Mouse (Mus musculus): ENCODE results near the gene Adamts5.

- TF ChIP-seq CTCF (IDR thresholded peaks at IDR 0.05; ENCODE audit: control insufficient read depth, insufficient read depth, low read length) (no peak), POLR2A (IDR thresholded peaks at IDR 0.05; ENCODE audit: borderline replicate concordance, control insufficient read depth, low read depth, low read length) (no peak)
These were observed 2.3 kb downstream of the Adamts5 start for GRCm38 (mm10) chr16:85899301-85899721.

Data from bone marrow, adult 2 months (tissue).